Mouse (Mus musculus) heart, postnatal 4 days (tissue): ENCODE data around the gene Prkra. TPM values are rescaled to one million over a fixed set of nuclear protein-coding genes. Genes with fewer than 3 reads are reported as not detected.
"Not testable (repeated sequence)": the region's sequence is repeated elsewhere in the genome, so short reads cannot be mapped to it uniquely, and the experiment has no call there.

ENCODE experiments used
- DNase-seq: peaks from one replicate; pipeline ENCODE4 v3.0.0; 2021
- total RNA-seq, 2 experiments: library from RNA; stranded (reverse); gene quantifications; 2 replicates each; pipeline ENCODE4 v1.2.3; 2021

Prkra gene
- total RNA-seq, 2 experiments from 2014 or later, result 20.7 to 22.6 TPM

GRCm38 (mm10) chr2:76655444-76655843 is 7.6 kb upstream of the Prkra start:
- no peak for DNase-seq

- DNase-seq, result no peak
These were observed 6.8 kb upstream of the Prkra start for GRCm38 (mm10) chr2:76654646-76655045.

GRCm38 (mm10) chr2:76653070-76653469 is 5.3 kb upstream of the Prkra start:
- DNase-seq, result no peak

GRCm38 (mm10) chr2:76648666-76649141 is 889 bp upstream of the Prkra start:
- DNase-seq, result peak; percentile 8

GRCm38 (mm10) chr2:76647441-76647869 is 360 bp downstream of the Prkra start:
- no peak for DNase-seq

GRCm38 (mm10) chr2:76643801-76644200 is 4.0 kb downstream of the Prkra start:
- no peak for DNase-seq

GRCm38 (mm10) chr2:76639637-76640036 is 8.2 kb downstream of the Prkra start:
- DNase-seq, result no peak

- DNase-seq, result no peak
These were observed 16.2 kb downstream of the Prkra start for GRCm38 (mm10) chr2:76631600-76631999.

GRCm38 (mm10) chr2:76630293-76630692 is 17.5 kb downstream of the Prkra start:
- no peak for DNase-seq

- not testable (repeated sequence) for DNase-seq
These were observed 25.5 kb downstream of the Prkra start for GRCm38 (mm10) chr2:76622316-76622715.

GRCm38 (mm10) chr2:76621724-76622123 is 26.1 kb downstream of the Prkra start:
- DNase-seq, result no peak

- no peak for DNase-seq
These were observed 27.6 kb downstream of the Prkra start for GRCm38 (mm10) chr2:76620188-76620587.

GRCm38 (mm10) chr2:76618078-76618477 is 29.7 kb downstream of the Prkra start:
- DNase-seq, result peak; percentile 54

GRCm38 (mm10) chr2:76611996-76612395 is 35.8 kb downstream of the Prkra start:
- no peak for DNase-seq

- DNase-seq, result no peak
These were observed 37.3 kb downstream of the Prkra start for GRCm38 (mm10) chr2:76610326-76611104.

GRCm38 (mm10) chr2:76606704-76607103 is 41.1 kb downstream of the Prkra start:
- no peak for DNase-seq

GRCm38 (mm10) chr2:76602256-76602655 is 45.6 kb downstream of the Prkra start:
- peak; percentile 9 for DNase-seq

- no peak for DNase-seq
These were observed 48.6 kb downstream of the Prkra start for GRCm38 (mm10) chr2:76599214-76599613.

- no peak for DNase-seq
These were observed 50.3 kb downstream of the Prkra start for GRCm38 (mm10) chr2:76597521-76597920.

GRCm38 (mm10) chr2:76592401-76592924 is 55.4 kb downstream of the Prkra start:
- no peak for DNase-seq

- no peak for DNase-seq
These were observed 57.6 kb downstream of the Prkra start for GRCm38 (mm10) chr2:76590221-76590620.

GRCm38 (mm10) chr2:76586906-76587305 is 60.9 kb downstream of the Prkra start:
- no peak for DNase-seq

- DNase-seq, result no peak
These were observed 62.7 kb downstream of the Prkra start for GRCm38 (mm10) chr2:76585090-76585489.
